Mouse (Mus musculus) ovary, postnatal 10 days (tissue): ENCODE results near the gene Mcrip1.
"Not testable (repeated sequence)": the region's sequence is repeated elsewhere in the genome, so short reads cannot be mapped to it uniquely, and the experiment has no call there.

Experiments used
- DNase-seq: peaks from one replicate; pipeline ENCODE4 v3.0.0; 2022; ENCODE audit warnings: low spot score

Gene Mcrip1

GRCm38 (mm10) chr11:120542376-120542775 is 7.2 kb downstream of the Mcrip1 start:
- no peak for DNase-seq

- no peak for DNase-seq
Measured at GRCm38 (mm10) chr11:120541907-120542306, 7.6 kb downstream of the Mcrip1 start.

GRCm38 (mm10) chr11:120539285-120540014 is 10.1 kb downstream of the Mcrip1 start:
- no peak for DNase-seq

- no peak for DNase-seq
Measured at GRCm38 (mm10) chr11:120538955-120539284, 10.6 kb downstream of the Mcrip1 start.

- DNase-seq: no peak
Measured at GRCm38 (mm10) chr11:120538485-120538884, 11.0 kb downstream of the Mcrip1 start.

GRCm38 (mm10) chr11:120535804-120536203 is 13.7 kb downstream of the Mcrip1 start:
- DNase-seq: no peak

- no peak for DNase-seq
Measured at GRCm38 (mm10) chr11:120535145-120535544, 14.4 kb downstream of the Mcrip1 start.

- DNase-seq: no peak
Measured at GRCm38 (mm10) chr11:120534093-120534492, 15.4 kb downstream of the Mcrip1 start.

- DNase-seq: no peak
Measured at GRCm38 (mm10) chr11:120531646-120532045, 17.9 kb downstream of the Mcrip1 start.

- DNase-seq: no peak
Measured at GRCm38 (mm10) chr11:120530085-120530964, 19.2 kb downstream of the Mcrip1 start, which contains the start of gene Gcgr. Gene Gcgr, plus strand, starts transcription at chr11:120530699.

GRCm38 (mm10) chr11:120528903-120529302 is 20.6 kb downstream of the Mcrip1 start:
- no peak for DNase-seq

GRCm38 (mm10) chr11:120527690-120528354 is 21.7 kb downstream of the Mcrip1 start:
- no peak for DNase-seq

- no peak for DNase-seq
Measured at GRCm38 (mm10) chr11:120525959-120526358, 23.6 kb downstream of the Mcrip1 start.

GRCm38 (mm10) chr11:120522581-120522980 is 26.9 kb downstream of the Mcrip1 start:
- no peak for DNase-seq

GRCm38 (mm10) chr11:120520967-120521540 is 28.5 kb downstream of the Mcrip1 start:
- DNase-seq: no peak

GRCm38 (mm10) chr11:120520498-120520897 is 29.0 kb downstream of the Mcrip1 start:
- no peak for DNase-seq

GRCm38 (mm10) chr11:120519738-120520137 is 29.8 kb downstream of the Mcrip1 start:
- no peak for DNase-seq

GRCm38 (mm10) chr11:120518558-120518957 is 31.0 kb downstream of the Mcrip1 start:
- DNase-seq: no peak

GRCm38 (mm10) chr11:120518027-120518426 is 31.5 kb downstream of the Mcrip1 start:
- no peak for DNase-seq

- DNase-seq: no peak
Measured at GRCm38 (mm10) chr11:120517147-120517546, 32.4 kb downstream of the Mcrip1 start.

- peak; percentile 89 for DNase-seq
Measured at GRCm38 (mm10) chr11:120515611-120516010, 33.9 kb downstream of the Mcrip1 start.

GRCm38 (mm10) chr11:120514262-120514661 is 35.3 kb downstream of the Mcrip1 start:
- DNase-seq: not testable (repeated sequence)
